Mouse (Mus musculus): ENCODE measurements around the gene Phactr4.
A peak's percentile ranks its signal among the peaks of the same experiment; 100 is the strongest.
"Not testable (repeated sequence)": the region's sequence is repeated elsewhere in the genome, so short reads cannot be mapped to it uniquely, and the experiment has no call there.

The Phactr4 gene

GRCm38 (mm10) chr4:132421923-132422782, at the start of gene Phactr4:
TSS of gene Phactr4 (minus strand) at chr4:132422489.
- DNase-seq, result peak; percentile 94

- no peak for DNase-seq
These were observed 47.6 kb upstream of the Phactr4 start for GRCm38 (mm10) chr4:132469873-132470272.

- DNase-seq, result no peak
These were observed 41.9 kb upstream of the Phactr4 start for GRCm38 (mm10) chr4:132464255-132464613.

- DNase-seq, result peak; percentile 93
These were observed 41.4 kb upstream of the Phactr4 start, which contains the start of gene Med18 for GRCm38 (mm10) chr4:132463430-132464254. TSS of gene Med18 (minus strand) at chr4:132463921.

GRCm38 (mm10) chr4:132462836-132463235, 40.5 kb upstream of the Phactr4 start:
- no peak for DNase-seq

GRCm38 (mm10) chr4:132460225-132460624, 37.9 kb upstream of the Phactr4 start:
- no peak for DNase-seq

GRCm38 (mm10) chr4:132455561-132455960, 33.3 kb upstream of the Phactr4 start:
- no peak for DNase-seq

- no peak for DNase-seq
These were observed 32.9 kb upstream of the Phactr4 start for GRCm38 (mm10) chr4:132455146-132455545.

GRCm38 (mm10) chr4:132454216-132454615, 31.9 kb upstream of the Phactr4 start:
- no peak for DNase-seq

- no peak for DNase-seq
These were observed 27.5 kb upstream of the Phactr4 start for GRCm38 (mm10) chr4:132449778-132450177.

GRCm38 (mm10) chr4:132446105-132446504, 23.8 kb upstream of the Phactr4 start:
- DNase-seq, result no peak

- no peak for DNase-seq
These were observed 22.2 kb upstream of the Phactr4 start for GRCm38 (mm10) chr4:132444516-132444915.

- DNase-seq, result no peak
These were observed 15.6 kb upstream of the Phactr4 start for GRCm38 (mm10) chr4:132437857-132438256.

GRCm38 (mm10) chr4:132432717-132433372, 10.6 kb upstream of the Phactr4 start:
- DNase-seq, result no peak

- no peak for DNase-seq
These were observed 5.8 kb upstream of the Phactr4 start for GRCm38 (mm10) chr4:132428022-132428542.

GRCm38 (mm10) chr4:132427493-132427892, 5.2 kb upstream of the Phactr4 start:
- no peak for DNase-seq

- no peak for DNase-seq
These were observed 3.7 kb upstream of the Phactr4 start for GRCm38 (mm10) chr4:132426021-132426420.

GRCm38 (mm10) chr4:132424765-132425164, 2.5 kb upstream of the Phactr4 start:
- DNase-seq, result no peak

- no peak for DNase-seq
These were observed 750 bp downstream of the Phactr4 start for GRCm38 (mm10) chr4:132421556-132421922.

GRCm38 (mm10) chr4:132420471-132420870, 1.8 kb downstream of the Phactr4 start:
- no peak for DNase-seq

GRCm38 (mm10) chr4:132415966-132416365, 6.3 kb downstream of the Phactr4 start:
- no peak for DNase-seq

GRCm38 (mm10) chr4:132413257-132413656, 9.0 kb downstream of the Phactr4 start:
- not testable (repeated sequence) for DNase-seq
